Mouse (Mus musculus) liver, adult 2 months (tissue): ENCODE data around the gene Calhm4. TPM values are rescaled to one million over a fixed set of nuclear protein-coding genes. Genes with fewer than 3 reads are reported as not detected.
"Not testable (repeated sequence)": the region's sequence is repeated elsewhere in the genome, so short reads cannot be mapped to it uniquely, and the experiment has no call there.

Experiments used
- DNase-seq: peaks from one replicate; pipeline ENCODE4 v3.0.0-alpha.2; 2011; ENCODE audit warnings: low read depth, low spot score; ENCODE audit errors: extremely low read depth
- H3K27ac ChIP-seq: fragments of 200-500 bp; replicated peaks from 2 replicates; pipeline ENCODE4 v1.5.1; 2012; ENCODE audit warnings: low read depth, mild to moderate bottlenecking, control low read depth, inconsistent platforms, low read length; ENCODE audit not compliant: insufficient read depth
- H3K27me3 ChIP-seq: fragments of 200-500 bp; 2 replicates; pipeline ENCODE4 v1.6.1; 2012; ENCODE audit warnings: mild to moderate bottlenecking, moderate library complexity, low read length, inconsistent platforms; ENCODE audit not compliant: control insufficient read depth, insufficient read depth
- H3K36me3 ChIP-seq: fragments of 200-500 bp; 2 replicates; pipeline ENCODE4 v1.6.1; 2012; ENCODE audit warnings: low read length, inconsistent platforms; ENCODE audit not compliant: control insufficient read depth, insufficient read depth
- H3K4me1 ChIP-seq: fragments of 200-500 bp; 2 replicates; pipeline ENCODE4 v1.6.1; 2011; ENCODE audit warnings: low read length; ENCODE audit not compliant: control insufficient read depth, insufficient read depth
- H3K4me3 ChIP-seq: fragments of 200-500 bp; 2 replicates; pipeline ENCODE4 v1.5.1; 2011; ENCODE audit warnings: low read depth, mild to moderate bottlenecking, control low read depth, low read length, moderate library complexity; ENCODE audit not compliant: insufficient read depth
- H3K79me2 ChIP-seq: fragments of 200-500 bp; 2 replicates; pipeline ENCODE4 v1.6.1; 2012; ENCODE audit warnings: inconsistent platforms, mild to moderate bottlenecking, low read length, moderate library complexity; ENCODE audit not compliant: control insufficient read depth, insufficient read depth
- H3K9ac ChIP-seq: fragments of 200-500 bp; 2 replicates; pipeline ENCODE4 v1.6.1; 2012; ENCODE audit warnings: low read depth, mild to moderate bottlenecking, control low read depth, inconsistent platforms, low read length
- CTCF ChIP-seq: fragments of 200-500 bp; IDR thresholded peaks from 2 replicates; pipeline ENCODE4 v1.5.1; 2011; ENCODE audit warnings: low read depth, low read length, control low read depth
- POLR2A ChIP-seq: fragments of 200-500 bp; IDR thresholded peaks from 2 replicates; pipeline ENCODE4 v1.6.1; 2011; ENCODE audit warnings: low read length, control low read depth; ENCODE audit not compliant: insufficient read depth; ENCODE audit errors: extremely low read depth
- WGBS: fragments of 180-500 bp; shearing (Covaris S2); methylation state at CpG from one replicate; pipeline ENCODE4 v1.1.7; 2018; 5-methylcytosine and 5-hydroxymethylcytosine counted together
- polyA plus RNA-seq: library from polyadenylated mRNA; depleted of rRNA; stranded (reverse); fragments of >200 nt; gene quantifications from 2 replicates; pipeline ENCODE4 v1.2.3, GENCODE M21; 2012; rRNA removed
- total RNA-seq: library from RNA; depleted of rRNA; stranded (reverse); fragments of >200 nt; gene quantifications from 2 replicates; pipeline ENCODE4 v1.2.3, GENCODE M21; 2014; rRNA removed

The Calhm4 gene
- total and polyA plus RNA-seq, 2 experiments = not detected

- DNase-seq = peak; percentile 21
- Histone ChIP-seq H3K27ac (peak overlapping the region; percentile 68), H3K36me3 (no peaks in the 10 kb centered on the region), H3K27me3 (no peaks in the 10 kb centered on the region), H3K4me1 (peaks cover 10% of the 10 kb centered on the region), H3K79me2 (peaks cover 6% of the 10 kb centered on the region; the same call in 1 of the 2 replicates), H3K9ac (peak overlapping the region; percentile 86), H3K4me3 (peak overlapping the region; percentile 92)
- WGBS = under 1% methylated on average over 21 of the region's 21 CpGs
- TF ChIP-seq CTCF = no peak
- no peak for TF ChIP-seq POLR2A
These were observed 25.3 kb downstream of the Calhm4 start for GRCm38 (mm10) chr10:34018746-34019301.

- no peak overlapping the region for H3K4me3 ChIP-seq
- no peak for TF ChIP-seq POLR2A
- no peak for TF ChIP-seq CTCF
- no peak for DNase-seq
- H3K4me1 ChIP-seq = peaks cover 3% of the 10 kb centered on the region
- H3K27ac ChIP-seq = no peak overlapping the region
- WGBS = 95% methylated on average over 2 of the region's 2 CpGs
- peaks cover 5% of the 10 kb centered on the region; the same call in 1 of the 2 replicates for H3K79me2 ChIP-seq
- H3K27me3 ChIP-seq = no peaks in the 10 kb centered on the region
- peaks cover 11% of the 10 kb centered on the region for H3K36me3 ChIP-seq
- H3K9ac ChIP-seq = no peak overlapping the region
These were observed 30.9 kb downstream of the Calhm4 start for GRCm38 (mm10) chr10:34013241-34013640.

DNA sequence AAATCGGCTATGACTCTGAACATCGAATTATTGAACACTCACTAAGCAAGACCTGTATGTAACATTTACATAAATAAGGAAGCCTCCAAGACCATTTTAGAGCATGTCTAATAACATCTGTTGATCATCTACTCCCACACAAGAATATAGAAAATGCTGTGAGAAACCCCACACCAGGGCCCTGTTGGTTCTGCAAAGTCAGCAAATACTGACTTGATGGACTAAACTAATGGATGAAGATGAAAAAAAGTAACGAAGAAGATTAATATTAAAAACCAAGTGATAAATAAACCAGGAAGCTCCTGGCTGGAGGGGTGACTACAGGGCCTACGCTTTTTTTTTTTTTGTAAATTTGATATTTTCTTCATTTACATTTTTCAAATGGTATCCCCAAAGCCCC, 31.5 kb downstream of the Calhm4 start:
- DNase-seq = no peak
- Histone ChIP-seq H3K27me3 (no peaks in the 10 kb centered on the region), H3K79me2 (peaks cover 3% of the 10 kb centered on the region; the same call in 1 of the 2 replicates), H3K9ac (no peak overlapping the region), H3K27ac (no peak overlapping the region), H3K36me3 (peaks cover 11% of the 10 kb centered on the region), H3K4me1 (peaks cover 2% of the 10 kb centered on the region; the same call in 1 of the 2 replicates), H3K4me3 (no peak overlapping the region)
- WGBS = 92% methylated on average over 4 of the region's 4 CpGs
- TF ChIP-seq POLR2A (no peak), CTCF (no peak)

DNA sequence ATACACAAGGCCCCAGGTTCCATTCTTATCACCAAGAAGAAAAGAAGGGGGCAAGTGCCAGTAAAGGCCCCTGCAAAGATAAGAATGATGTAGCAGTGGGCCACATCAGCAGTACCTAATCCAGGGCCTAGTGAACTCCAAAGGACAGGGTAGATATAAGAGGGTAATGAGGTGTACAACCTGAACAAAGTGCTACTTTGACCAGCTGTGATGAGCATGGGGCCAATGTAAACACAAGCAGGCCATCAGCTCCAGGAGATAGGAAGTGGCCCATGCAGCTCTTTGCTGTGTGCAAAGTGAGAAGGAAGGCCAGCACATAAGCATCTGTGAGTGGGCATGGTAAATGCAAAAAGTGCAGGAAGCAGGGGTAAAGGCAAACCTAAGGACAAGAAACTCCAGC, 45.7 kb downstream of the Calhm4 start:
- peak; percentile 51 for DNase-seq
- H3K79me2 ChIP-seq = no peaks in the 10 kb centered on the region
- no peak overlapping the region for H3K9ac ChIP-seq
- TF ChIP-seq POLR2A (no peak), CTCF (no peak)
- H3K36me3 ChIP-seq = peaks cover 56% of the 10 kb centered on the region
- no peak overlapping the region for H3K4me3 ChIP-seq
- no peaks in the 10 kb centered on the region for H3K4me1 ChIP-seq
- no peaks in the 10 kb centered on the region for H3K27me3 ChIP-seq
- H3K27ac ChIP-seq = no peak overlapping the region

DNA sequence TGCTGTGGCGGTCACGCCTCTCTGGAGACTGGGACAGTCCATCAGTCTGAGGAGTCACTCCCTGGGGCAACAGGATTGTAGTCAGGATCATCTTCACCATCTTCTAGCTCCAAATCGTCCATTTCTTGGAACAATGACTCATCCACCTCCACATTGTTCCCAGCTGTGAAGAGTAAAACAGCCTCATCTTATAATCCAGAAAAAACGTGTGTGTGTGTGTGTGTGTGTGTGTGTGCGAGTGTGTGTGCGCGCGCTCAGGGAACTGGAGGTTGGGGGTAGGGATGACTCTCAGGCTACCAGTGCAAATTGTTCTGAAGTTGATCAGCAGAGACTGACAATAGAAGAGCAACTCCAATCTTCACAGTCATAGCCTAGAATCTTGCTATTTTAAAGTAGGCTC, 47.4 kb downstream of the Calhm4 start:
- H3K27me3 ChIP-seq, H3K79me2 ChIP-seq, H3K9ac ChIP-seq, H3K4me3 ChIP-seq, H3K4me1 ChIP-seq, DNase-seq, H3K27ac ChIP-seq: not testable (repeated sequence)
- 92% methylated on average over 6 of the region's 8 CpGs for WGBS
- H3K36me3 ChIP-seq = peaks cover 53% of the 10 kb centered on the region

Other genes starting within 250 kb of the Calhm4 start
- 78.9 and 564 TPM in 2 replicates for gene Sult3a1, start 186.6 kb downstream of the Calhm4 start, total RNA-seq
- gene Sult3a1, start 186.6 kb downstream of the Calhm4 start, polyA plus RNA-seq = 4.2 and 15.5 TPM in 2 replicates
- 0.27 and 1.1 TPM in 2 replicates for gene Rsph4a, start 139.2 kb downstream of the Calhm4 start, total RNA-seq
- gene Rsph4a, start 139.2 kb downstream of the Calhm4 start, polyA plus RNA-seq = 0.25 and 0.43 TPM in 2 replicates
- gene Zup1, start 93.0 kb downstream of the Calhm4 start, total RNA-seq = 8.0 and 10.8 TPM in 2 replicates
- gene Zup1, start 93.0 kb downstream of the Calhm4 start, polyA plus RNA-seq = 2.2 and 2.3 TPM in 2 replicates
- gene Rwdd1, start 24.7 kb downstream of the Calhm4 start, total RNA-seq = 31.7 and 37.5 TPM in 2 replicates
- 25.0 and 26.8 TPM in 2 replicates for gene Rwdd1, start 24.7 kb downstream of the Calhm4 start, polyA plus RNA-seq
- gene Trappc3l, start 6.7 kb downstream of the Calhm4 start, total RNA-seq = not detected in 2 replicates
- not detected in 2 replicates for gene Trappc3l, start 6.7 kb downstream of the Calhm4 start, polyA plus RNA-seq
- gene Calhm5, start 52.2 kb upstream of the Calhm4 start, total RNA-seq = 0.13 and 0.18 TPM in 2 replicates
- gene Calhm5, start 52.2 kb upstream of the Calhm4 start, polyA plus RNA-seq = 0.01 and 0.04 TPM in 2 replicates
- 2.6 and 5.3 TPM in 2 replicates for gene Calhm6, start 83.7 kb upstream of the Calhm4 start, total RNA-seq
- 1.8 and 3.9 TPM in 2 replicates for gene Calhm6, start 83.7 kb upstream of the Calhm4 start, polyA plus RNA-seq
- 12.5 and 15.2 TPM in 2 replicates for gene Dse, start 163.4 kb upstream of the Calhm4 start, total RNA-seq
- gene Dse, start 163.4 kb upstream of the Calhm4 start, polyA plus RNA-seq = 1.9 and 4.4 TPM in 2 replicates
- 12.9 and 14.5 TPM in 2 replicates for gene Tspyl1, start 237.9 kb upstream of the Calhm4 start, total RNA-seq
- 13.1 and 13.6 TPM in 2 replicates for gene Tspyl1, start 237.9 kb upstream of the Calhm4 start, polyA plus RNA-seq